Mouse (Mus musculus): ENCODE measurements around the gene Adamtsl3.

DNA sequence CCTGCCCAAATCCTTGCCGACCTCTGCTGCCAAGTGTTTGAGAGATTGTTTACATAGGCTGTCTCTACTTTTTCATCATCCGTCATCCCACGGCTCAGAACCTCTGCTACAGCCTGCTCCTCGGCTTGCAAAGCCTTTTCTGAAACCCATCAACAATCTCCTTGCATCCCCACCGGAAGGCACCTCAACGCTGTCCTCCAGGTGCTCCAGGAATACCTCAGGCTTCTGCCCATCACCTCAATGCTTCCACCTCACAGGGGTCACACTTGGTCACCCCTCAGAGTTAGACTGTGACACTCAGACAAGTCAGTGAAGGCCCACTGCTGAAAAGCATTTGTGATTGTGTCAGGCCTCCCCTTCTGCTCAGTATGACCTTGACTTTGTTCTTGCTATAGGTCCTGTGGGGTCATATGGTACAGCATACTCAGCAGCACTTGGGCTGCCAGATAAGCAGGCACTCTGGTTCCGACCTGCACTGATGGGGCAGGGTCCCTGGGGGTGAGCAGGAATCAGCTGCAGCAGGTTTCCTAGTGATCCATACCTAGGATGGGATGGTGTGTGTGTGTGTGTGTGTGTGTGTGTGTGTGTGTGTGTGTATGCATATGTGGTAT is 150.0 kb downstream of the Adamtsl3 start:
- TF ChIP-seq CTCF (IDR thresholded peaks at IDR 0.05; ENCODE audit: low read depth) (no peak), EP300 (optimal IDR thresholded peaks at IDR 0.05) (no peak)

Data from stomach, postnatal 0 days (tissue).